ENCODE assay signal across 10 mouse cellular contexts in genomic region chr5:26918763-26919162, GRCm38 (mm10).
"Had no signal": no experiment of that assay in that cellular context is flagged by ENCODE, and none has a peak within 500 bp of the region (broad histone marks: within the 10 kb centered on the region; RNA-seq: fewer than 3 reads in every experiment).

No protein-coding gene starts in this region.

- ATAC-seq: lung, postnatal 0 days had no signal

- DNase-seq: kidney, postnatal 14 days; left cerebral cortex, postnatal 4 days; lung, adult 18-20 months; lung, postnatal 4 days; midbrain, embryonic 14.5 days; right cerebral cortex, postnatal 4 days; spleen, adult 18-20 months; thymus, adult 18-20 months; thymus, postnatal 25 days had no signal
